Mouse (Mus musculus): Measurements from ENCODE around the gene Trim67.
"Not testable (repeated sequence)": the region's sequence is repeated elsewhere in the genome, so short reads cannot be mapped to it uniquely, and the experiment has no call there.

Gene Trim67

GRCm38 (mm10) chr8:124831941-124832340, 39.0 kb downstream of the Trim67 start:
- no peak for DNase-seq (ENCODE audit: low spot score in 2 of 2)

DNA sequence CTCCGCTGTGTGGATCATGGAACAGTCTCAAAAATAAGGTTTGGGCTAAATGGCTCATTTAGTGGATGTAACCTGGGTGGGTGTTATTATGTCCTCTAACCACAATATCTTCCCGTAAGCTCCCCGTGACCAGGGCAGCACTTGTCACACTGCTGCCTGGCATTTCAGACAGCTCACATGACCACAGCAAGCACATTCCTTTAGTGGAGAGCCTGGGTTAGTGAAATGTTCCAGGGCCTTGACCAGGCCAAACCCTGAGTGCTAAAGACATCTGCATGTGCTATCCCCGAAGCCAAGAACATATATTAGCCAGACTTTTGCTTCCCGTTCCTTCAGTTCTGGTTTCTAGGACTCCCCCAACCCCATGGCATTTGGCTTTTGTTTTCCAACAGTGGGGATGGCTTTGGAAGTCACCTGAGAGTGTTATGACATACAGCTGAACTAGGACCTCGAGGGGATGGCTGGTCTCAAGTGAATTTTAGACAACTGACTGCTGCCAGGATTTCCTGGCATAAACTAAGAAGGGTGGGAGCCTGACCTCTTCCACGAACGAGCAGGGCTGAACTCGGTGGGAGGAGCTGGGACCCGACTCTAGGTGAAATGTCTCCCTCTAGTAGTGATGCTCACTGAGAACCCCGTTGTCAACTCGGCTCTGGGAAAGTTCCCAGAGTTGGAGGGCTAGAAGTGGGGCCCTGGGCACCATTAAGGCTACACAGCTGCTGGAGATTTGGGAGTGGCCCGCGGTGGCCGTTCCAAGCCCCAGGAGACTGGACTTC, 40.7 kb downstream of the Trim67 start:
- no peak for DNase-seq (ENCODE audit: low spot score in 2 of 2)

GRCm38 (mm10) chr8:124835848-124836247, 43.0 kb downstream of the Trim67 start:
- no peak for DNase-seq (ENCODE audit: low spot score in 2 of 2)

DNA sequence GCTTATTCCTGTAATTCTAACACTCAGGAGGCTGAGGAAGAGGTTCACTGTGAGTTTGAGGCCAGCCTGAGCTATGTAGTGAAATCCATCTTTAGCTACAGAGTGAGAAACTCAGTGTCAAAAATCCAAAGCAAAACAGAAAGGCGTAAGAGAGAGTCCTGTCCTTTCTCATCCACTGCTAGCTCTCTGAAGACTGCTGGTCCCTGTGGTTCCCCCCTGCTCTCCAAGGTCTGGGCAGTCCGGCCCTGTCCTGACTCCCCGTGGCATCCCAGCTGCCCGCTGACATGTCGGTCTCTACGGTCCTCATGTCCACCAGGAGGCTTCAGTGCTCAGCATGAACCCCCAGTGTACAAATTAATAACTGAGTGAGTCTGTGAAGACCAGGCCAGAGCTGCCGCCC, 43.4 kb downstream of the Trim67 start:
- no peak for DNase-seq (ENCODE audit: low spot score in 2 of 2)

GRCm38 (mm10) chr8:124836907-124837306, 44.0 kb downstream of the Trim67 start:
- DNase-seq (ENCODE audit: low spot score in 2 of 2), result no peak

DNA sequence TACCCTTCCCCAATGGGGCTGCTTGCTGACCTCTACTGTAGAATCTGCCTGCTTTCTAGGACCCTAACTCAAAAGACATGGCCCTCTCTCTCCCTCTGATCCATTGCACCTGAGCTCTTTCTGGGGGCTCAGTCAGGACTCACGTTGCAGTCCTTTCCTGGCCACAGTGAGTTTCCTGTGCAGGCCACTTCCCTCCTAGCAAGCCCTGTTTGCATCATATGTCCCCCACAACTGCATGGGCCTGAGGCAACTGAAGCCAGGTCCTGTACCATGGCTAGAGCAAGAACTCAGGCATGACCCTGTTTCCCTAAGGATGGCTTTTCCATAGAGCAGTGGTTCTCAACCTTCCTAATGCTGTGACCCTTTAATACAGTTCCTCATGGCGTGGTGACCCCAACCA, 45.1 kb downstream of the Trim67 start:
- DNase-seq (ENCODE audit: low spot score in 2 of 2), result no peak

GRCm38 (mm10) chr8:124839371-124839770, 46.5 kb downstream of the Trim67 start:
- no peak for DNase-seq (ENCODE audit: low spot score in 2 of 2)

DNA sequence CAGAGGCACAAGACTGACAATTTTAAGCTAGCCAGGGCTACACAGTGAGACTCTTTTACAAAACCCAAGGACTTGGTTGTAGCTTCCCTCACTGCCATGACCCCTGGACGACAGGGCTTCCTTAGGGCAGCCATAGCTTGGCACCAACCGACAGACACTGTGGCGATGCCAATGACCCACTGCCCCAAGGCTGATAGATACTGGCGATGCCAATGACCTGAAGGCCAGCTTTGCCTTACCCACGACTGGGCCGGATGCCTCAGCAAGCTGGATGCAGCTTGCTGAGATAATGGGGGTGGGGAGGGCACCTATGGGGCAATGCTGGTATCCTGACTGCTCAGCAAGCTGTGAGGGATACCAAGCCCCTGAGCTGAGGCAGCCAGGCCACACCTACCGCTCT, 48.0 kb downstream of the Trim67 start:
- DNase-seq (ENCODE audit: low spot score in 2 of 2), result no peak

GRCm38 (mm10) chr8:124841775-124842174, 48.9 kb downstream of the Trim67 start:
- no peak for DNase-seq (ENCODE audit: low spot score in 2 of 2)

- not testable (repeated sequence) for DNase-seq (ENCODE audit: low spot score in 2 of 2)
Observed at GRCm38 (mm10) chr8:124842929-124843328, 50.0 kb downstream of the Trim67 start.

- DNase-seq (ENCODE audit: low spot score in 2 of 2), result no peak
Observed at GRCm38 (mm10) chr8:124845131-124845530, 52.2 kb downstream of the Trim67 start.

DNA sequence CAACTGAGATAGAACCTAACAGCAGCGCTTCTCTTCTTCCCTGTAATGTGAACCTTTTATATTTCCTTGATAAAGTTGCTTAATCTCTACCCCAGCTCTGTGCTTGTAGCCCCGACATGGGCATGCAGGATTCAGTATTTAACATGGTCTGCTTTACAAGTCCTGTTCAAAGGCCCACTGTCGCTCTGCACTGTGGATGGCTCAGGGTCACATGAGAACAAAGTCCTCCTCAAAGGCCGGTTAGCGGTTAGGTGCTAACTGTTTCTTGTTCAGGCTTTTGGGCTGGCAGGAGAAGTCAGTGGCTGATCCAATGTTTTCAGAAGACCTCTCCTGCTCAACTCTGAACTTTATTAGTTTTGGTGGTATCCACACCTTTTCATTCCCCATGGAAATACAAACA, 52.7 kb downstream of the Trim67 start:
- no peak for DNase-seq (ENCODE audit: low spot score in 2 of 2)

GRCm38 (mm10) chr8:124853511-124853910, 60.6 kb downstream of the Trim67 start:
- DNase-seq (ENCODE audit: low spot score in 2 of 2), result no peak

DNA sequence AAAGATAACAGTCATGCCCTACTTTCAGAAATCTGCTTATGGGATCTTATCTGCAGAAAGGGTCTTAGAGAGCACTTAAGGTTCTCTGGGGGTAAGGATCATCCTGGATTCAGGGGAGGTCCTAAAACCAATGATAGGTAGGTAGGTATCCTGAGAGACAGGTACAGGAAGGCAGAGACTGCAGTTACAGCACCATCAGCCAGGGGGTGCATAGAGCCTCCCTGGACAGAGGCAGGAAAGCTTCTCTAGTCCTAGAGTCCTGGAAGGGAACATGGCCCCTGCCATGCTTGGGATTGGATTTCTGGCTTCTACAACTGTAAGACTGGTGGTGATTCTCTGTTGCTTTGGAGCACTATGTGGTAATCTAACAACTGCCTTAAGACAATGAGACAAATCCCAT, 66.6 kb downstream of the Trim67 start:
- DNase-seq (ENCODE audit: low spot score in 2 of 2), result no peak

DNA sequence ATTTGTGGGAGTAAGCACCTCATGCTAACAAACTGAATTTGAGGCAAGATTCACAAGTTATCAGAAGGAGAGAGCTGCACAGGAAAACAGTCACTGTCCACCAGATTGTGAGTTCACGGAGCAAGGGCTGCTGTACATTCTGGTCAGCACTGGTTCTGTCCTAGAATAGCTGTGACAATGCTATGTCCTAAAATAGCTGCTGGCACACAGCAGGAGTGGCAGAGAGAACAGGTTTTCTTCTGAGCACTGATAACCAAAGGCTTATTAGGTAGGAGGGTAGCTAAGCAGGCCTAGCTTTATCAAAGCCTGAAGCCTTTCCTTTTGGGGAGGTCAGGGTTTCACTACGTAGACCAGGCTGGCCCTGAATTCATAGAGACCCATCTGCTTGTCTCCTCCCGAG, 67.3 kb downstream of the Trim67 start:
- DNase-seq (ENCODE audit: low spot score in 2 of 2), result no peak

DNA sequence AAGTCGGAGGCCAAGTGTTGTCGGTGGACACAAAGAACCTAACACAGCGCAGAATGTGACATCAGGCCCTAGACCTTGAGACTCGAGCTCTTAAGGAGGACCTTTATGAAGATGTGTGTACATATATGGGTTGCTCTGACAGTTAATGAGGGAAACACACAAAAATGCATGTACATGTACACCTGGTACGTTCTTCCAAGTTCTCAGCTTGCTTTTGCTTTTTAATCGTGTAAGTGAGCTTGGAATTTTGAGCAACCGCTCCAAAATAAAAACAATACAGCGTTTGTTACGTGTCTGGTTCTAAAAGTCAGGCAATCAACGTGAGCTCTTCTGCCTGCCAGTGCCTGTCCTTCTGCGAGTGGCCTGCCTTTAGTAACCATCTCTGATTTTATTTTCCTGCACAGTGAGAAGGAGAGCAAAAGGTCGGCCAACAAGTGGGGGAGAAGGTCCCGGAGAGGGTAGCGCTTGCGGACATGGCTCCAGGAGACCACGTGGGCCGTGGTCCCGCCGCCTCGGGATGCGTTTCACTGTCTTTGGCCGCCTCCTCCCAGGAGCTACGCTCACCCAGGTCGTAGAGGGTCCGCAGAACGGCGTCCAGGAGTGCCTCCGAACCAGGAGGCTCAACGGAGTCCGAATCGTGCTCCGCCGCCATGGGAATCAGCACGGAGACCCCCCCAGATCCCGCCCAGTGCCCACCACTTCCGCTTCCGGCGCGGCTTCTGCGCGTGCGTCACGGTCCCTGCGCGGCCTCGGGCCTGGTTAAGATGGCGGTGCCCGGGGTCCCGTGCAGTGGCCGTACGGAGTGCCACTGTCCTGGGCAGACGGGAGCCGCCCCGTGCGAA, 69.7 kb downstream of the Trim67 start, which contains the start of the genes Gnpat and 2810004N23Rik:
Gene Gnpat, plus strand, starts transcription at position 713 of the 842 bp plus-strand sequence.
Gene 2810004N23Rik, minus strand, starts transcription at position 800 of the 842 bp plus-strand sequence.
- peak; percentile 91 to 94 for DNase-seq (ENCODE audit: low spot score in 2 of 2)

DNA sequence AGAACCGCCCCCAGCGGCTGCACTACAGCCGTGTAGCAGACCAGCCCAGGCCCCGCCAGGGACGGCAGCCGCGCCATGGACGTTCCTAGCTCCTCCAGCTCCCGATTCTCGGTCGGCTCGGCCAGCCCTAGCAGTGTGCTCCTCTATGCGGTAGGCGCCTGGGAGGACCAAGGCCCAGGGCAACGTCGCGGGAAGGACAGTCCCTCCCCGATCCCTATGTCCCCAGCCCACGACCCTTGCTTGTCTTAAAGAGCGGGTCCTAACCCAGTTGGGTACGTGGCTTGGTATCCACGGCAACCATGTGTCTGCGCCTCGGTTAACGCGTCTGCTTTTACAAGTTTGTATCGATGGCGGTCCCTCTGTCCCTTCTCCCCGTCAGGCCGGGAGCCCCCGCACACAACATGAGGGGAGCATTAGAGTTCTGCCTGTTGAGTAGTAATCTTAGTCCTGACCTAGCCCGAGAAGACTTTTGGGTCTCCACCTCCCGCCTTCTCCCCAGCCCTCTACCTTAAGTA, 70.3 kb downstream of the Trim67 start:
- DNase-seq (ENCODE audit: low spot score in 2 of 2), result no peak

DNA sequence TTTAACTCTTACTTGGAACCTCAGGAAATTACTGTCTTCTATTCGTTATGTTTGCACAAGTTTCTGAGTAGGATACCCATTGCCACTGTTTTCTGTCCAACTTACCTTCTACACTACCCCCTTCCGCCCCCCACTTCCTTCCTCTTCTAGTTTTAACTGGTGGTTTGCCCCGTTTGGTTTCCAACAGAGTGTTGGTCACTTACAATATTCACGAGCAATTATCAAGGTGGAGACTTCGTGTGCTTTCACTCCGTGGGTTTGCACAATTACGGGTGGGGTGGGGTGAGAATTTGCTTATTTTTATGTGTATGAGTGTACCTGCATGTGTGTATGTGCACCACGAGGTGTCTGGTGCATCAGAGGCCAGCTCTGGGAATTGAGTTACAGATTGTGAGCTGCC, 70.8 kb downstream of the Trim67 start:
- no peak for DNase-seq (ENCODE audit: low spot score in 2 of 2)

DNA sequence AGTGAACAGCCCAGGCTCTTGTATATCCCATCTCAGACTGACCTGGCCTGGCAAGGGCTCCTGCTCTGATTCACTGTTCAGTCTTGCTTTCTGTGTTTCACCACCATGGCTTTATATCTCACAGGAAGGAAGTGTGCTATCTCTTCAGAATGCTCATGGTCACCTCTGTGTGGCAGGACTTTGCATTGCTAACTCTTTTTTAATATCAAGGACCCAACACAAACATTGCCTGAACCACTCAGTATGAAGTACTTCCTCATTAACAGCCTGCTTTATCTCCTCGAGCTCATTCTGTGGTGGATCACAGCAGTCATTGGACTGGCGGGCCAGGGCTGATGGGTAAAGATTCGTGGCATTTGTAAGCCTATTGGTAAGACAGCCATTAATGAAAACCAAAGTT, 73.8 kb downstream of the Trim67 start:
- no peak for DNase-seq (ENCODE audit: low spot score in 2 of 2)

GRCm38 (mm10) chr8:124867126-124867525, 74.2 kb downstream of the Trim67 start:
- DNase-seq (ENCODE audit: low spot score in 2 of 2), result no peak

DNA sequence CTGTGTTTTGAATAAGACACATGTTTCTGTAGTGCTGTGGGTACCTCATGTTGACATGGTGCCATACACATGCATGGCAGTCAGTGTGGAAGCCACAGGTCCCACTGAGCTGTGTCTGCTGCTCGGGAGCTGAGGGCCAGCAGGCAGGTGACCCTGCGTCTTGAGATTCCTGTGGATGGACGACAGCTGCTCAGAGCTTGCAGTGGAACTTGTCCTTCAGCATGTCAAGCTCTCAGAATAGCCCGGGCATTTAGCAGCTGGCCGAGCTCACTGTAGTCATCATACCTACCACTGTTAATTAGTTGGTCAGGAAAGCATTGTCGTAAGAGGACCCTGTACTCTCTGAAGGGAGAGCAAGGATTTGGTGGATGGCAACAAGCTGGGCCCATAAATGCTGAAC, 76.8 kb downstream of the Trim67 start:
- DNase-seq (ENCODE audit: low spot score in 2 of 2), result no peak

DNA sequence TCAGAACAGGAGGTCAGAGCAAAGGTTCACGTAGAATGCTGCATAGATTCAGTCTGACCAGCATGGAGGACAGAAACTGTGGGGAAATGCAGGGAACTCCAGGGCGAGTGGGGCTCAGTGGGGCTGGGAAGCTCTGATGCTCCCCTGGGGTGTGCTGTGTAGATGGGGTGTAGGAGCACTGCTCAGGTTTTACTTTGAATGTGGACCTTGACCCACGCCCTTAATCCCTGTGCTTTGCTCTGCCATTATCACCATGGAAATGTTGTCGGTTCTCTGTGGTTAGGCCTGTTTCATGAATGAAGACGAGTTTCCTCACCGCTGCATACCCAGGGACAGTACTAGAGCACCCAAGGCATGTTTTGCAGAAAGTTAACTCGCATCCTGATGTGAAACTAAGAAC, 78.6 kb downstream of the Trim67 start:
- no peak for DNase-seq (ENCODE audit: low spot score in 2 of 2)

DNA sequence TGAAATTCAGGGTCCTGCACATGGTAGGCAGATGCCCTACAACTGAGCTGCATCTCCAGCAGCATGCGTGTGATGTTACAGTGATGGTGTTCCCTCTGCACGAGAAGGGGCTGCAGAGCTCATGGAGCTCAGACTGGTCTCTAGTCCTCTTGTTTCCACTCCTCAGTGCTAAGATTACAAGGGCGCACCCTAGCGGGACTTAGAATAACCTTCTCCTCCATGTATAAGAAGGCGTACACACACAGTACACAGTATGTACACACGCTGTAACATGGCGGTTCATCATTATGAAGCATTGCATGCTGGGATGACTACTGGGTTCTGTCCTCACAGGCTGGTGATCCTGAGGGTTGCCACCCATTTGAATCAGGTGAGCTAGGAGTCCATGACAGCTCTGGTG, 79.2 kb downstream of the Trim67 start:
- no peak for DNase-seq (ENCODE audit: low spot score in 2 of 2)
